Mouse (Mus musculus): ENCODE results near the gene Kndc1. TPM values are rescaled to one million over a fixed set of nuclear protein-coding genes. Genes with fewer than 3 reads are reported as not detected.

Gene Kndc1
- total RNA-seq (2015), result not detected in 2 replicates
- not detected in 2 replicates for total RNA-seq (2017)

DNA sequence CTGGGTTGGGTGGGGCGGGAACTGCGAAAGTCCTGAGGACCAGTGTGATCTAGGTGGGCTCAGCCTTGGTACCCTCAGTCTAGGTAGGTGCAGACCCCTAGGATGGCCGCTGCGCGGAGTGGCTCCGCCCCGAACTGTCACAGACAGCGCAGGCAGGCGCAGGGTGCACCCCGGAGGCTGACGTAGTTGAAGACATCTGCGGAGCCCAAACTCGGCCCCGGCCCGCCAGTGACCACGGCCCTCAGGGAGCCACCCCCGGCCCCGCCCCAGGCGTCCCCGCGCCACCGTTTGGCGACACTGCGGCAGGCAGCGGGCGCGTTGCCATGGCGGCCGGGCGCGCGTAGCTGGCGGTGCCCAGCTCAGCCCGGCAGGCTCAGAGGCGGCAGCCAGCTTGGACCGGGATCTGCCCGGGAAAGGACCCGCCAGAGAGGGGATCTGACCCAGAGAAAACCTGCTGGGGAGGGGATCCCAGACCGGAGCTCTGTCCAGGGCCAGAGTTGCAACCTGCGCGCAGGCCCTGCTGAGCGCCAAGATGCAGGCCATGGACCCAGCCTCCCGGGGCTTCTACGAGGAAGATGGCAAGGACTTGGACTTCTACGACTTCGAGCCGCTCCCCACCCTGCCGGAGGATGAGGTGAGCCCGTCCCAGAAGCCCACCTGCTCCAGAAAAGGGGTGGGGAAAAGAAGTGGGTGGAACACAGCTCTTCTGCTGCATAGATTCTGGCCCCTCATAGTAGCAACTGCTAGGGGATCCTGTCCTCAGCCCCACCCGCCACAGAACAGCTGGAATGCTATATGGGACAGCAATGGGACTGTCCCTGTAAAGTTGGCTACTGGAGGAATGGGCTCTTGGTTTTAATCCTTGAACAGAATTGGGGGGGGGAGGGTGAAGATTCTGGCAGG, at the start of gene Kndc1:
Kndc1 (plus strand) TSS at position 42 of the 903 bp plus-strand sequence.
- no peak for ATAC-seq (replicated peaks; ENCODE audit: poor library complexity)

DNA sequence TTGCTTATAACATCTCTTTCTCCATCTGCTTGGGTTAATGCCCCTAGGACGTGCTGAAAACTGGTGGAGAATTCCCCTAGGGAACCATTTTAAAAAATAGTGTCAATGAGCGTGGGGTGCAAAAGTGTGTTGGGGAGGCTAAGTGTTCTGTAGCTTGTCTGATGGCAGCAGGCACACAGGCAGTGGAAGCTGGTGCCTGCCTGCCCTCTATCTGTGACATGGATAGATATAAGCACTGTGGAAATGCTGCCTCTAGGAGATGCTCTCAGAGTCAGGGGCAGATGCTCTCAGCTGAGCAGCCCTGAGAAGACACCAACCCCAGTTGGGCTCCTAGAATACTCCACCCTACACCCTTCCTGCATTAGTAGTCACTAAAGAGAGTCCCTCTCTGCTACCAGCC, 49.4 kb upstream of the Kndc1 start:
- no peak for ATAC-seq (replicated peaks; ENCODE audit: poor library complexity)

DNA sequence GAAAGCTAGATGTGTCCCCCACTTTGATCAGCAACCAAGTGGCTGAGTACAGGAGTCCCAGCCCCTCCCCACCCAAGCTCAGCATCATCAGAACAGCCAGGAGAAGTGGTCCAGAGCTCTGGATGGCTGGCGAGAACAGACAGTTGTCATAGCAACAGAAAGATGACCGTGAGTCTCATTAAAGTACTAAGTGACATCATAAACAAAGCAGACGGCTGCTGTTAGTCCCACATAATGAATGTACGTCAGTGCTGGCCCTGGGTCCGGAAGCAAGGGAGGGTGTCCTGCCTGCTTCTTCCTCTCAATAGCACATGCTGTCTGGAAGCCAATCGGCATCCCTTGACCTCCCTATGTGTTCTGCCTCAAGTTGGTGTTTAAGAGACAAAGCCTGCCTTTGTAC, 44.3 kb upstream of the Kndc1 start:
- no peak for ATAC-seq (replicated peaks; ENCODE audit: poor library complexity)

DNA sequence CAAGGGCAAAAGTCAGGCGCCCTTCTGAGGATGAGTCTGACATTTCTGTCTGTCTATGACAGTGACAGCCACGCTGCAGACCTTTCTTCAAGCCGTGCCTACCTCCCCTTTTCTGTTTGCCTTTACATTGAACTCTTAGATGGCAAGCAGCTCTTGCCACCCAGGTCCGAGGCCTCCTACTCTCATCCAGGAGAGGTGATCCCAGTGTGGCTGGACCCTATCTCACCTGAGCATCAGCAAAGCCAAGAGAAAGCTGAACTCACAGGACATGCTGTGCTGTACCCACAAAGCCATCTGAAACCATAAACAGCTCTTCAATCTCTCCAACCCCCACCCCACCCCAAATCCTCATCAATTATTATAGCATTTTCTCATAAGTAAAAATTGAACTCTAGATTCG, 43.8 kb upstream of the Kndc1 start:
- ATAC-seq (replicated peaks; ENCODE audit: poor library complexity), result no peak

DNA sequence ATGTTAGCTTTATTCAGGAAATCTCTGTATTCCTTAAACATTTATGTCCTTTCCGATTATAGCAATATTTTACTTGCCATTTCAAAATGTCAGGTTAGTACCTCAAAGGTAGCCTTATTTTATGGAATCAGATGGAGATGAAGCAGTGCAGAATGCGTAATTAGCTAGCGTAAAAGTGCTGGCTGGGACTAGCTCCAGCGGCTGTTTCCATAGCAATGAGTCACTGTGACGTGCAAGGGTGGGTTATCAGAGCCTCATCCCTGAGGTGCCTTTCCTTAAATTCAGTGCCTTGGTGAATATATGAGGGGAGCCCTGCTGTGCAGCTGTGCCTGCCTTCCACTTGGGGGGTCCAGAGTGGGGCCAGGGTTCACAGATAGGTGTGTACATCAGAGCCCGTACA, 43.4 kb upstream of the Kndc1 start:
- ATAC-seq (replicated peaks; ENCODE audit: poor library complexity), result no peak

DNA sequence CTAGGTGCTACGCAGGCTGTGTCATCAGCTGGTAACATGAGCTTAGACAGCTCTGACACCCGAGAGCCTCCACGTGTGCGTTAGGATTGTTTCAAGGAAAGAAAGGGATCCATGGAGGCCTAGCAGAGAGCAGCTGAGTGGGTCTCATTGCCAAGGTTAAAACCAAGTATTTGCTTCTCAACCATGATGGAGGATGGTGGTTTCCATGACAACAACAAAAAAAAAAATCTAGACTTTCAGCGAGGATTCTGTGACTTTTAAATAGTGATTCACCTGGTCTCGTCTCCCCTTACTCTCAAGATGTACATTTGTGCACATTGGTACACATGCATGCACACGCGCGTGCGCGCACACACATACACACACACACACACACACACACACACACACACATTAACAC, 39.2 kb upstream of the Kndc1 start:
- ATAC-seq (replicated peaks; ENCODE audit: poor library complexity), result no peak

DNA sequence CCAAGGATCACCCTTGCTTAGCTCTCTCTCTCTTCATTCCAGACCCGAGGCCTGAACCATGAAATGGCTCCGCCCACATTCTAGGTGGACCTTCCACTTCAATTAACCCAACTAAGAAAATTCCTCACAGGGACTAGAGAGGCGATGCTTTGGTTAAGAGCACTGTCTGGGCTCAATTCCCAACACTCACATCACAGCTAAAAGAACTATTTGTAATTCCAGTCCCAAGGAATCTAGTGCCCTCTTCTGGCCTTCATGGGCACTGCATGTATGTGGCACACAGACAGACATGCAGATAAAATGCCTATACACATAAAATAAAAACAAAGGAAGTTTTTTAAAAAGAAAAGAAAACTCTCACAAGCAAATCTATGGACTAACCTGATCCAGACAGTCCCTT, 33.1 kb upstream of the Kndc1 start:
- ATAC-seq (replicated peaks; ENCODE audit: poor library complexity), result peak; percentile 79; the same call in 1 of the 2 replicates

DNA sequence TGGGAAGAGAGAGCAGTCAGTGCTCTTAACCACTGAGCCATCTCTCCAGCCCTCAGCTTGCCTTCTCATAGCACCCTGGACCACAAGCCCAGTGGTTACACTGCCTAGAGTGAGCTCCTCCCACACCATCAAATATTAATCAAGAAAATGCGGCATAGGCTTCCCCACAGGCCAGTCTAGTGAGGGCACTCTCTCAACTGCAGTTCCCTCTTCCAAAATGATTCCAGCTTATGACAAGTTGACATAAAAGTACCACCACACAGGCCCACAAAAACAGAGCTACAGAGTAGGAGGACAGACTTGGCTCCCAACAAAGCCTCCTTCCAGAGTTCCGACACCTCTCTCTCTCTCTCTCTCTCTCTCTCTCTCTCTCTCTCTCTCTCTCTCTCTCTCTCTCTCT, 31.4 kb upstream of the Kndc1 start:
- no peak for ATAC-seq (replicated peaks; ENCODE audit: poor library complexity)

DNA sequence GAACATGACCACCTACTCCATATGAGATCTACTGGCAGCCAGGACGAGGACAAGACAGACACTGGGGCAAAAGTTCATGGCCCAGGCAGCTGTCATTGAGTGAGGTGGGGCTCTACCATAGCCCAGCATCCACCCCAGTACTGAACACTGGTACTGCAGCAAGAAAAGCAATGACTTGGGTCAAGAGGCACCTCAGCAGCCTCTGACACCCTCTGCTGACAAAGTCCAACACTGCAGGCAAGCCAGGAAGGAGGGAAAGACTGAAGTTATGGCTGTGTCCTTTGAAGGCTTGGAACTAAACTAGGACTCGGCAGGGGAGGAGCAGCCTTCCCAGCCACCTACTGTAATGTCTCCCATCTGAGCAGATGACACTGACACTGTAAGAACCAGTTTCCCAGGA, 30.2 kb upstream of the Kndc1 start:
- no peak for ATAC-seq (replicated peaks; ENCODE audit: poor library complexity)

DNA sequence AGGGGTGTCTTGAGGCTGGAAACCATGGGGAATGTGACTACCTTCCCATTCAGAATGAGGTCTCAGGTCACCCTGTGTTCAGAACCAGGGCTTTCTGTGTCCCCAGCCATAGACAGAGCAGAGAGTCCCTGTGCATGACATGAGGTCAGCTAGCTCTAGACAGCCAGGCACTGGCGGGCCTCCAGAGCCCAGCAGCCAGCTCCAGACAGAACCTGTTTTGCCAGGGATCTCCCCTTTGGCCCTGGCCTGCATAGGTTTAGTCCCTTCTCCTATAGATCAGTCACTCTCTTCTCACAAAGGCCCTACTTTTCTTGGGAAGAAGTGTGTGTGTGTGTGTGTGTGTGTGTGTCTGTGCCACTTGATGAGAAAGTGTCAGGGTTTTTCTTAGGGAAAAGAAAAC, 29.6 kb upstream of the Kndc1 start:
- no peak for ATAC-seq (replicated peaks; ENCODE audit: poor library complexity)

DNA sequence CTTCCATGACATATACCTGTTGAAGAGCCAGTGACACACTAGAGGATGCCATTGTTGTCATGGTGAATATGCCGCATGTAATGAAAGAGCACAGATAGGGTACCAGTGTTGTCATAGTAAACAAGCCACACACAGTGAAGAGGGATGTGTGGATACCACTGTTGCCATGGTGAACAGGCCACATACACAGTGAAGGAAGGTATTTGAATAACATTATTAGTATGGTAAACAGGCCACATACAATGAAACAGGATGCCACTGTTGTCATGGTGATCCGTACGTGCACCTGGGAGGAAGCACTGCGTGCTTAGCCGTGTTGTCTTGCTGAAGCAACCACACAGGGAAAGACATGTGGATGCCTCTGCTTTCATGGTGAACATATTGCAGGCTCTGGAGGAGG, 23.5 kb upstream of the Kndc1 start:
- ATAC-seq (replicated peaks; ENCODE audit: poor library complexity), result no peak

DNA sequence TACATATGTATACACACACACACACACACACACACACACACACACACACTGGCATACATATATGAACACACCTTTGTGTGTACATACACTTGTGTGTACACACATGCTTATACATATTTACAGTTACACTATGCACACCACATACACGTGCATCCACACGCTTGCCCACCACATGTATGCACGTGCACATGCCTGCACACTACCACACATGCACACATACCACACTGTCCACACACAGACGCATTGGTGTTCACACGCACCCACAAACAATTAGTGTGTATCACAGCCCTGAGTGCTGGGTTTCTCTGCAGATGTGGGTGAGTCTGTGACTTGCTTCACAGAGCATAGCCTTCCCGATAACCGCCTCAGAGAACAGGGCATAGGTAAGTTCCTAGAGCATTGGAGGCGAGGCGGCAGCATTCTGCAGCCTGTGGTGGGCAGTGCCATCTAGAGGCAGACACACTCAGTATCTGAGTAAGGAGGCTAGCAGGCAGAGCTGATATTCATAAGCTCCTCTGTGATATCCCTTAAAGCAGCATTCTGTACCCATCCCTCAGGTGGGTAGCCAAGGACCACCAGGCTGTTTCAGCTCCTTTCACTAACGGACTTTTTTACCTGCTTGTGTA, 17.2 kb upstream of the Kndc1 start:
- ATAC-seq (replicated peaks; ENCODE audit: poor library complexity), result no peak

DNA sequence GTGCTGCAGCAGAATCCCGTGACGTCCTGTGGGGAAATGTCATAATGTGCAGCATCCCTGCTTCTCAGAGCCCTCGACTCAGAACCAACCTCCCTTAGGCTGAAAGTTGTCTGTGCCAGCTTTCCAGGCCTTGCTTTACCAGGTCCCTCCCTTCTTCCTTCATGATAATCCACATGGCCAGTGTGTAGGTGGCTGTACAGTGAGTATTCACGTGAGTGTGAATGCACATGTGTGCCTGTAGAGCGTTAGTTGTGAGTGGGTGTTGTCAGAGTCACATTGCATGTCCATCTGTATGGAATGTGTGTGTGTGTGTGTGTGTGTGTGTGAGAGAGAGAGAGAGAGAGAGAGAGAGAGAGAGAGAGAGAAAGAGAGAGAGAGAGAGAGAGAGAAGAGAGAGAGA, 16.4 kb upstream of the Kndc1 start:
- no peak for ATAC-seq (replicated peaks; ENCODE audit: poor library complexity)

DNA sequence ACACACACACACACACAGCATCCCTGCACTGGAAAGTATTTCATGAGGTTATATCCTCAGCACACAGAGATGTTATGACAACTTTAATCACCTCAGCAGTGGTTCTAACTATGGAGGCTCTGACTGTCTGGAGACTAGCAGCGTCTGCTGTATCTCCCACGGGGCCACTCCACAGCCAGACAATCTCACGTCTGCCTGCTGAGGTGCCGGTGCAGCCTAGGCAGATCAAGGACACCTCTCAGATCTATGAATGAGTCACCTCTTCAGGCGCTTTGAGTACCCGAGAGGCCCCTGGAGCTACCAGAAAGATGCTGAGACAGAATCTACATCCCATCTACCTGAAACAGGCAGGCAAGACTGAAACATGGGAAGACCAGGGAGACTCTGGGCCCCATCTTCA, 15.9 kb upstream of the Kndc1 start:
- ATAC-seq (replicated peaks; ENCODE audit: poor library complexity), result no peak

DNA sequence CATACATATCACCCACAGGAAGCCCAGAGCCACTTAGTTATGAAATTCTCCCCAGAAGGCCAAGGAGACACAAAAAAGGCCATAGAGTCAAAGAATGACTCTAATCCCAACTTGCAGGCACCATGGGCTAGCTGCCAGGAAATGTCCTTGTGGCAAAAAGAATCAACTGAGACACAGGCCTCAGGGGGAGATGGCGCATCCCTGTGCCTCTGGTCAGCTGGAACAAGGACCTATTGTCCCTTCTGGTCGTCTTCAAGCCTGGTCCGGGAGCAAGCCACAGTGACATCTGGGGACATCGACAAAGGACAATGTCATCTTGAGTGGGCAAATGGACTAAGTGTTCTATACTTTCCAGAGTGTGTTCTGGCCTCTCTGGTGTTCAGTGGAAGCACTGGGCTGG, 11.0 kb upstream of the Kndc1 start:
- no peak for ATAC-seq (replicated peaks; ENCODE audit: poor library complexity)

DNA sequence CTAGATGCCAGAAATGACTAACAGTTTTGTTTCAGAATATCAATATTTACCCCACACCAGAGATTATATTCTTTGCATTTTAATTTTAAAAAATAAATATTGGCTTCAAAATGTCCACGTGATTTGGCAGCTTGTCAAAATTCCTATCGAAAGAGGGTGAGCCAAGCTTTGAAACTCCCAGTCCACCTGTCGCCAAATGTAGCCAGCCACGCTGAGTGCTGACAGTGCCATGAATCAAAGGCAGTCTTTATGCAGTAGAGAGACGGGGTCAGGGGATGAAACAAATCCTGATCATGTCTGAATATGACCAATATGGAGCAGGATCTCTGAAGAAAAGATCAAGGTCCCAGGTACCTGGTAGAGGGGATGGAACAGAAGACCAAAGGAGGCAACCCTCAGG, 2.7 kb upstream of the Kndc1 start:
- ATAC-seq (replicated peaks; ENCODE audit: poor library complexity), result no peak

DNA sequence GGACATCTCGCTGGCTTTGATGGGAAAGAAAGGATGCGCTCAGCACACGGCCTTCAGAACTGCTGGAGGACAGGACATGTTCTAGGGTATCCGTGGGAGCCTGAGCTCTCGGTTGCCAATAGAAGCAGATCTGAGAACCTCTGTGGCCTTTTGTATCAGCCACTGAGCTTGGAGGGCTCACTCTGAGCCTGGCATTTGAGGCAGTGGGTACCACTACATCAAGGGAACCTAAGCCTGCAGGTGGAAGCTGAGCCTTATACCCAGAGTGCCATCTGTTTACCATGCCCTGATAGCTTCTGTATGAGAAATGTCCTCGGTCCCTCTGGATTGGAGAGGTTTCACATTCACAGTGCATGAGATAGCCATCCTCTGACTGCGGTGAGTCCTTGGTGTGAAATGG, 1.8 kb downstream of the Kndc1 start:
- no peak for ATAC-seq (replicated peaks; ENCODE audit: poor library complexity)

DNA sequence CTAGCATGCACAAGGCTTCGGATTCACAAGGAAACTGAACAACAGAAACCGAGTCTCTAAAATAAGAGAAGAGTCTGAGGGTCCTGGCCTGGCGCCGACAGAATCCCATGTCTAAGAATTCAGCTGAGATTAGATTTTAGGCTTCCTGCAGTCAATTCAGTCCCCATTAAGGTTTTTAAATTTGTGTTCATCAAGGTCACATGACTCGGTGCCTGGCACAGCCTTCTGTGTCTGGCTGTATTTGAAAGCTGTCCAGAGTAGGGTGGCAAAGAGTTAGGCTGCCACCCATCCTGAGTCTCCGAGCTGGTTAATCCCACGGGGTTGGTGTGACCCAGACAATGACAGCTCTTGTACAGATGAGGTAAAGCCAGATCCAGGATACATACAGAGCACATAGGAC, 2.3 kb downstream of the Kndc1 start:
- ATAC-seq (replicated peaks; ENCODE audit: poor library complexity), result no peak

DNA sequence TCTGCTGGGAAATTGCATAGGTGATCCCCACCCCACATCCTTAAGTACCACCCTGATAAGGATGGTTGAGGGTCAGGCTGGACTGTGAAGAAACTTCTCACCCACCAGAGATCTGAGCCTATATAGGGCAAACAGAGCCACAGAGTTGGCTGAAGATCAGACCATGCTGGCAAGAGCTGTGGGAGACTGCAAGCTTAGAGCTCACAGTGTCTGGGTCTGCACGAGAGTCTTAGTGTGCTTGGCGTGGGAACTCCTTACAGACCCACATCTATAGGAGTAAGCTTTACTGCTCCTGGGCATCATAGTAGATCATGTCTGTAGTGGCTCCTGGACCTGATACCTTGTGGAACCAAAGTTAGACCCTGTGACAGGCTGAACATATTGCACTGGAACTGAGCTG, 4.1 kb downstream of the Kndc1 start:
- ATAC-seq (replicated peaks; ENCODE audit: poor library complexity), result no peak

DNA sequence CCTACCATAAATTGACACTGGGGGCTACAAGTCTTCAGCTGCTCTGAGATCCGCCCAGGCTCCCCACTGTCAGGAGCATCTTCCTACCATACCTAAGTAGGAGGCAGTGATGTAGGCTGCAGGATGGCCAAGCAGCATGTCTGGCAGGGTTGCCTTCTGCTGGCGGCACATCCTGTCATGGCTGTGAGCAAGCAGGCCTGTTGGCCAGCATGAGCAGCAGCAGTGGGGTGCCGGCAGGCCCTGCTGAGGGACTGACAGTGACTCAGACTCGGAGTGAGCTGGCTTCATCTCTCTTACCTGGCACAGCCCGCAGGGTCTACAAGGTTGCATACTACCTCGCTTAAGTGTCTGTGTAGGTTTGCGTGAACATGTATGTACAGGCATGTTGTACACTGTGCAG, 5.0 kb downstream of the Kndc1 start:
- ATAC-seq (replicated peaks; ENCODE audit: poor library complexity), result no peak

DNA sequence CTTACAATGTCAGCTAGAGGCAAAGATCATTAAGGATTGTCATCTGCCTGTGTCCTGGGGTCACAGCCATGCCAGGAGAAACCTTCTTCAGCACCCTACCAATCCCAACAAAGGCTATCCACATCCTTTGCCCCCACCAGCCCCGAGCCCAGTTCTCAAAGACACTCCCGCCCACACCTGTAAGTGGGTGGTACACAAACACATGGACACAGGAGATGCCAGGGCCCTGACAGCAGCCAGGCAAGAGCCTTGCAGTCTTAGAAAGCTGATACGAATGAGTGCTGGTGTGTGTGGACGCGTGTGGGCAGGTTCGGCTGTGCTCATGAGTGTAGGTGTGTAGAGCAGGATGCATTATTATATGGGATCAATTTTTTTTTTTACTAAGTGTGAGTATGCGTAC, 6.0 kb downstream of the Kndc1 start:
- ATAC-seq (replicated peaks; ENCODE audit: poor library complexity), result no peak

DNA sequence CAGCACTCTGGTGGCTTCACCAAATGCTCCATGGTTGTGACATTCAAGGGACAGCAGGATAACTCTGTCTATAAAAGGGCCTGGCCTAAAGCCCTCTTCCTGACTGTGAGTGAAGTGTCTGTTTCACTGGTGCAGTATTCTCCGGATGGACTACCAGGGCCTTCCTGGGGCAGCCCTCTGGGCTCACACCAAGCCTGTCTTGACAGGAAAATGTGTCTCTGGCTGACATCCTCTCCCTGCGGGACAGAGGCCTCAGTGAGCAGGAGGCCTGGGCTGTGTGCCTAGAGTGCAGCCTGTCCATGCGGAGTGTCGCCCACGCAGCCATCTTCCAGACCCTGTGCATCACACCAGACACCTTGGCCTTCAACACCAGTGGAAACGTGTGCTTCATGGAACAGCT, 6.4 kb downstream of the Kndc1 start:
- no peak for ATAC-seq (replicated peaks; ENCODE audit: poor library complexity)

DNA sequence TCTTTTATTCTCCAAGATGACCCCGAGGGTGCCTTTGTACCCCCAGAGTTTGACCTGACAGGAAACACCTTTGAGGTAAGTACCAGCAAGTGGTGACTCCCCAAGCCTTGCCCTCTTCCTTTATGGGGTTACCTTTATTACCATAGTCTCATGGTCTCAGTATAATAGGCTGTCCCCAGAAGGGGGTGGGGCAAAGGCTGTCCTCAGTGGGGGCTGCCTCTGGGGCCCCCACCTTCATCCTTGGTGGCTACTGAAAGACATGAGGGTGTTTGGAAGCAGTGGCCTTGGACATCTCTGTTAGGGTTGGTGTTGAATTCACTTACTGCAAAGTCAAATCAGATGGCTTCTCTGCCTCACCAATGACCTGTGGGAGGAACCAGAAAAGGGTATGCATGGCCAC, 7.5 kb downstream of the Kndc1 start:
- ATAC-seq (replicated peaks; ENCODE audit: poor library complexity), result no peak
